Mouse (Mus musculus) splenic B cell, adult 2 months (primary cell): ENCODE data around the gene Arhgef10l.

Experiments
- DNase-seq: peaks from one replicate; pipeline ENCODE4 v3.0.0-alpha.2; 2011; ENCODE audit warnings: low read depth, low spot score
- H3K27me3 ChIP-seq: 2 replicates; pipeline ENCODE4 v1.6.1; 2012; ENCODE audit warnings: mild to moderate bottlenecking, low read length, moderate library complexity, mixed read lengths; ENCODE audit not compliant: control insufficient read depth, poor library complexity, insufficient read depth, severe bottlenecking
- H3K36me3 ChIP-seq: 2 replicates; pipeline ENCODE4 v1.6.1; 2012; ENCODE audit warnings: mild to moderate bottlenecking, low read length, moderate library complexity, mixed read lengths; ENCODE audit not compliant: control insufficient read depth, poor library complexity, insufficient read depth, severe bottlenecking

The Arhgef10l gene

GRCm38 (mm10) chr4:140639431-140640241 lies 26.2 kb downstream of the Arhgef10l start:
- DNase-seq = no peak
- H3K36me3 ChIP-seq = no peaks in the 10 kb centered on the region

GRCm38 (mm10) chr4:140638591-140638990 lies 27.2 kb downstream of the Arhgef10l start:
- Histone ChIP-seq H3K27me3 (no peaks in the 10 kb centered on the region), H3K36me3 (no peaks in the 10 kb centered on the region)
- no peak for DNase-seq

More at GRCm38 (mm10) chr4:140639431-140640241, 26.2 kb downstream of the Arhgef10l start:
- H3K27me3 ChIP-seq = no peaks in the 10 kb centered on the region

GRCm38 (mm10) chr4:140637269-140637668 lies 28.5 kb downstream of the Arhgef10l start:
- no peaks in the 10 kb centered on the region for H3K27me3 ChIP-seq
- DNase-seq = no peak
- H3K36me3 ChIP-seq = no peaks in the 10 kb centered on the region

- DNase-seq = no peak
- no peaks in the 10 kb centered on the region for H3K27me3 ChIP-seq
Observed at GRCm38 (mm10) chr4:140636312-140636996, 29.4 kb downstream of the Arhgef10l start.

GRCm38 (mm10) chr4:140634861-140635388 lies 30.9 kb downstream of the Arhgef10l start:
- DNase-seq = no peak
- Histone ChIP-seq H3K36me3 (no peaks in the 10 kb centered on the region), H3K27me3 (no peaks in the 10 kb centered on the region)

More at GRCm38 (mm10) chr4:140636312-140636996, 29.4 kb downstream of the Arhgef10l start:
- H3K36me3 ChIP-seq = no peaks in the 10 kb centered on the region

- DNase-seq = no peak
- Histone ChIP-seq H3K36me3 (no peaks in the 10 kb centered on the region), H3K27me3 (no peaks in the 10 kb centered on the region)
Observed at GRCm38 (mm10) chr4:140631276-140631849, 34.4 kb downstream of the Arhgef10l start.

- Histone ChIP-seq H3K36me3 (no peaks in the 10 kb centered on the region), H3K27me3 (no peaks in the 10 kb centered on the region)
- DNase-seq = no peak
Observed at GRCm38 (mm10) chr4:140630651-140631241, 35.1 kb downstream of the Arhgef10l start.

- Histone ChIP-seq H3K27me3 (no peaks in the 10 kb centered on the region), H3K36me3 (no peaks in the 10 kb centered on the region)
- no peak for DNase-seq
Observed at GRCm38 (mm10) chr4:140630136-140630535, 35.7 kb downstream of the Arhgef10l start.

- H3K36me3 ChIP-seq = no peaks in the 10 kb centered on the region
- DNase-seq = no peak
- no peaks in the 10 kb centered on the region for H3K27me3 ChIP-seq
Observed at GRCm38 (mm10) chr4:140628971-140629370, 36.8 kb downstream of the Arhgef10l start.

- H3K27me3 ChIP-seq = no peaks in the 10 kb centered on the region
- no peaks in the 10 kb centered on the region for H3K36me3 ChIP-seq
- DNase-seq = no peak
Observed at GRCm38 (mm10) chr4:140628412-140628943, 37.3 kb downstream of the Arhgef10l start.

GRCm38 (mm10) chr4:140625651-140626525 lies 39.9 kb downstream of the Arhgef10l start:
- Histone ChIP-seq H3K27me3 (no peaks in the 10 kb centered on the region), H3K36me3 (no peaks in the 10 kb centered on the region)
- no peak for DNase-seq

GRCm38 (mm10) chr4:140624468-140625176 lies 41.2 kb downstream of the Arhgef10l start:
- H3K36me3 ChIP-seq = no peaks in the 10 kb centered on the region
- no peaks in the 10 kb centered on the region for H3K27me3 ChIP-seq
- DNase-seq = no peak

- H3K27me3 ChIP-seq = no peaks in the 10 kb centered on the region
- no peaks in the 10 kb centered on the region for H3K36me3 ChIP-seq
- DNase-seq = no peak
Observed at GRCm38 (mm10) chr4:140624087-140624467, 41.7 kb downstream of the Arhgef10l start.
